Mouse (Mus musculus) thymus, postnatal 10 days (tissue): ENCODE measurements around the gene Ddx51.

ENCODE experiments used
- DNase-seq, 2 experiments: peaks; one replicate each; pipeline ENCODE4 v3.0.0; 2021; ENCODE audit warnings: low spot score in 2 of 2

Ddx51 gene

GRCm38 (mm10) chr5:110659682-110660081 lies 6.4 kb downstream of the Ddx51 start:
- DNase-seq: no peak

GRCm38 (mm10) chr5:110664041-110664440 lies 10.8 kb downstream of the Ddx51 start:
- no peak for DNase-seq

DNA sequence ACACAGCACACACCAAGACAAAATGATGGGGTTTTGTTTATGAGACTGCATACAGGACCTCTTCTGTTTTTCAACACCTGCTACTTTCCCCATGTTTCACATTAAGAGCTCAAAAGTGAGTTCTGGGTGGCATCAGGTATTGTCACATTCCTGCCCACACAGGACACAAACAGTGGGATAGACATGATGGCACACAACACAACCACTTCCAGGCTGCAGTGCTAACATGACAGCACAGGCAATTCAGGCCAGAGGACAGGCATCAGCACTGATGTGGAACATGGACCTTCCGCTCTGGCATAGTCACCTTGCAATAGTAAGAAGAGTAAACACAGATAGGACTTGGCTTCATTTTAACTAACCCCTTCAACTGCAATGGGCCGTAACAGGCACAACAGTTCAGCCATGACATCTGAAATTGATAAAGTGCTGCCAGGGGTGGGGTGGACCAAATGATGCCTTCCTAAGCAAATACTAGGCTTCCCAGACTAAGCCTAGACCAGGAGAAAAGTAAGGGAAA lies 11.6 kb downstream of the Ddx51 start:
- DNase-seq: no peak

- DNase-seq: no peak
Observed at GRCm38 (mm10) chr5:110665486-110666121, 12.4 kb downstream of the Ddx51 start.

- DNase-seq: no peak
Observed at GRCm38 (mm10) chr5:110682041-110682440, 28.8 kb downstream of the Ddx51 start.

DNA sequence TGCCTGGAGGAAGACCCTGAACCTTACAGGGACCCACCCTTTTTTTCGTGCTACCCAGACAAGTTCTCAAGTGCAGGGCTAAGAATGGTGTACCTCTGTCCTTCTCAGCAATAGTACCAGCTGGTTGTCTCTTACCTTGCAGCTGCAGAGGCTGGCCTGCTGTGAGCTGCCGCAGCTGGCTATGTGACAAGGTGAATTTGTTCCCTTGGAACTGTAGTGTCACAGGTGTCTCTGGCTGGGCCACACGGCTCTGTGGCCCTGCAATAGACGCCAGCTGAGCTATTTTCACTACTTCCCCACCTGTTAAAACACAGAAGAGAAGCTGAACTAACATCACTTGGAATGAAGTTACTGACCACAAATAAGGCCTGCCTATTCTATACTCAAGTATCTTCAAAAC lies 45.4 kb downstream of the Ddx51 start:
- DNase-seq: no peak

- no peak for DNase-seq
Observed at GRCm38 (mm10) chr5:110704004-110704403, 50.8 kb downstream of the Ddx51 start.

DNA sequence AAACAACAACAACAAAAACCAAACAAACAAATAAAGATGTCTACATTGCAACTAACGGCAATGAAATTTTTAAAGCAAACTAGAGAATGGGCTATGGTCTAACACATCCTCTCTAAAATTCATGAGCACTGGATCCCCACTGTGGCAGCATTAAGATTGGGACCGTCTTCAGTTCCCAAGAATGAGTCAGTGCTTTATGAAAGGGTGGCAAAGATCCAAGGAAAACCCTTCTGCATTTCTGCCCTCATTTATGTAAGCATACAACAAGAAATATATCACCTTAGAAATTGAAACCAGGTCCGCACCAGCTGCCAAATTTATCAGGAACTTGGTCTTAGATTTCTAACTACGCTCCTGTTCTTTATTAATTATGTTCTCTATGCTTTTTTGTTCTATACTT lies 56.0 kb downstream of the Ddx51 start:
- DNase-seq: no peak
